Mouse (Mus musculus): ENCODE measurements around the gene Dapp1.

DNA sequence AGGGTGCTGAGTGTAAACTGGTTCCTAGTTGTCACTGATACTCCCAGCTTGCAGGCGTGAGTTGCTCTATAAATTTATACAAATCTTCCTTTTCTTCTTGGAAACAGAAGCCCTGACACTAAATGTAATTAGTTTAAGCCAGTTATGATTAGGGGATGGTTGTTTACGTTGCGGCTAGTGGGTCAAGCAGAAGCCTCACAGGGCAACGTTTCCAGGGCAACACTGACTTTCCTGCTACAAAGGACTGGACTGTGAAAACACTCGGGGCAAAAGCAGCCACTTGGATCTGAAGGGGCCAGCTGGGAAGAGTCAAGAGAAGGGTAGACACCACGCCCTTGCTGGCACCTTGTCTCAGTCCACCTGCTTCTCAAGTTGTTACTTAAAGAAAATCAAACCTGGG is 44.8 kb downstream of the Dapp1 start:
- TF ChIP-seq POLR2A (IDR thresholded peaks at IDR 0.05; ENCODE audit: extremely low read depth, insufficient read depth, low read length) (no peak), CTCF (IDR thresholded peaks at IDR 0.05; ENCODE audit: low read depth, low read length) (no peak)

Measured in liver, adult 2 months (tissue).